Mouse (Mus musculus) small intestine, adult 2 months (tissue): ENCODE data around the gene Mbtps1.

Experiments
- CTCF ChIP-seq: fragments of 200-500 bp; IDR thresholded peaks from 2 replicates; pipeline ENCODE4 v1.5.1; 2012; ENCODE audit warnings: low read depth, mild to moderate bottlenecking, control low read depth, inconsistent platforms, low read length, moderate library complexity, mixed read lengths; ENCODE audit not compliant: insufficient replicate concordance, insufficient read length; ENCODE audit errors: extremely low read depth
- POLR2A ChIP-seq: fragments of 200-500 bp; IDR thresholded peaks from 2 replicates; pipeline ENCODE4 v1.6.1; 2012; ENCODE audit warnings: low read depth, mild to moderate bottlenecking, control low read depth, inconsistent platforms, low read length, moderate library complexity

- TF ChIP-seq CTCF (no peak), POLR2A (no peak)
These were observed 48.1 kb downstream of the Mbtps1 start for GRCm38 (mm10) chr8:119510471-119510870.
